Mouse (Mus musculus) E14TG2a.4 (cell line): ENCODE data around the gene Sult6b2.

Source experiments
- H3K27me3 ChIP-seq: 2 replicates; pipeline ENCODE4 v1.6.1; 2014; ENCODE audit warnings: low read length, control low read depth; ENCODE audit not compliant: insufficient read depth
- H3K36me3 ChIP-seq: 2 replicates; pipeline ENCODE4 v1.6.1; 2014; ENCODE audit warnings: low read length, control low read depth; ENCODE audit not compliant: insufficient read depth
- H3K4me1 ChIP-seq: replicated peaks from 2 replicates; pipeline ENCODE4 v1.6.1; 2014; ENCODE audit warnings: low read depth, low read length, control low read depth
- H3K4me3 ChIP-seq: replicated peaks from 2 replicates; pipeline ENCODE4 v1.5.1; 2014; ENCODE audit warnings: mild to moderate bottlenecking, low read length
- H3K9me3 ChIP-seq: 2 replicates; pipeline ENCODE4 v1.6.1; 2014; ENCODE audit warnings: low read length, control low read depth
- CTCF ChIP-seq: conservative IDR thresholded peaks from 2 replicates; pipeline ENCODE4 v1.5.1; 2014; ENCODE audit warnings: low read length
- NANOG ChIP-seq: IDR thresholded peaks from 2 replicates; pipeline ENCODE4 v1.6.1; 2014; ENCODE audit warnings: borderline replicate concordance, low read length, mixed read lengths
- POU5F1 ChIP-seq: IDR thresholded peaks from 2 replicates; pipeline ENCODE4 v1.6.1; 2014; ENCODE audit warnings: low read length, borderline replicate concordance

Sult6b2 gene

GRCm38 (mm10) chr6:142802617-142803525 lies 1.4 kb downstream of the Sult6b2 start:
- no peaks in the 10 kb centered on the region for H3K27me3 ChIP-seq
- H3K9me3 ChIP-seq: no peaks in the 10 kb centered on the region
- no peak overlapping the region for H3K4me3 ChIP-seq
- TF ChIP-seq POU5F1 (no peak), NANOG (no peak), CTCF (no peak)
- H3K4me1 ChIP-seq: 0 out of 2 replicates have a peak, but pooled peaks cover 5% of the 10 kb centered on the region
- H3K36me3 ChIP-seq: no peaks in the 10 kb centered on the region

DNA sequence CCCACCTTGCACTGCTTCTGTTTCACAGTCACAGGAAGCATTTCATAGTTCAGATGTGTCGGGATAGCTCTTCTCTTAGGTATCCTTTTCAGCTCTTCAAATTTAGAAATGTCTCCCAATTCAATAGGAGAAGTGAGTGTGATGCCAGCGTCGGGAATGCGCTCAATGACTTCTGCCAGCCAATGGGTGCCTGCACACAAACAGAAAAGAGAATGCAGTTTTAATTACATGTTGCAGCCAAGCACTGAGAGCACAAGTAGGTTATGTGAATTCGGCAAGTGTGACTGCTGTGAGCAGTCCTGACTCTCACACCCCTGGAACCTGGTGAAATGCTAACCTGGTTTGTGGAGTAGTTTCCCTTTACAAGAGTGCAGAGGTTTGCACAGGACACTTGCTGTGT lies 2.6 kb downstream of the Sult6b2 start:
- TF ChIP-seq NANOG (no peak), CTCF (no peak), POU5F1 (no peak)
- H3K27me3 ChIP-seq: no peaks in the 10 kb centered on the region
- no peaks in the 10 kb centered on the region for H3K9me3 ChIP-seq
- H3K4me1 ChIP-seq: 0 out of 2 replicates have a peak, but pooled peaks cover 5% of the 10 kb centered on the region
- H3K4me3 ChIP-seq: no peak overlapping the region
- no peaks in the 10 kb centered on the region for H3K36me3 ChIP-seq

GRCm38 (mm10) chr6:142799704-142800374 lies 4.5 kb downstream of the Sult6b2 start:
- H3K36me3 ChIP-seq: no peaks in the 10 kb centered on the region

GRCm38 (mm10) chr6:142798837-142799236 lies 5.5 kb downstream of the Sult6b2 start:
- Histone ChIP-seq H3K4me1 (0 out of 2 replicates have a peak, but pooled peaks cover 2% of the 10 kb centered on the region), H3K9me3 (no peaks in the 10 kb centered on the region), H3K4me3 (no peak overlapping the region), H3K36me3 (no peaks in the 10 kb centered on the region), H3K27me3 (no peaks in the 10 kb centered on the region)
- TF ChIP-seq NANOG: no peak
- no peak for TF ChIP-seq CTCF
- no peak for TF ChIP-seq POU5F1

More at GRCm38 (mm10) chr6:142799704-142800374, 4.5 kb downstream of the Sult6b2 start:
- Histone ChIP-seq H3K4me1 (0 out of 2 replicates have a peak, but pooled peaks cover 2% of the 10 kb centered on the region), H3K4me3 (no peak overlapping the region), H3K9me3 (no peaks in the 10 kb centered on the region), H3K27me3 (no peaks in the 10 kb centered on the region)
- TF ChIP-seq CTCF (no peak), NANOG (no peak), POU5F1 (no peak)

- Histone ChIP-seq H3K4me3 (no peak overlapping the region), H3K4me1 (peaks cover 9% of the 10 kb centered on the region; the same call in 1 of the 2 replicates), H3K36me3 (no peaks in the 10 kb centered on the region), H3K27me3 (no peaks in the 10 kb centered on the region), H3K9me3 (no peaks in the 10 kb centered on the region)
- TF ChIP-seq NANOG (no peak), POU5F1 (no peak), CTCF (no peak)
Observed at GRCm38 (mm10) chr6:142797996-142798395, 6.3 kb downstream of the Sult6b2 start.

DNA sequence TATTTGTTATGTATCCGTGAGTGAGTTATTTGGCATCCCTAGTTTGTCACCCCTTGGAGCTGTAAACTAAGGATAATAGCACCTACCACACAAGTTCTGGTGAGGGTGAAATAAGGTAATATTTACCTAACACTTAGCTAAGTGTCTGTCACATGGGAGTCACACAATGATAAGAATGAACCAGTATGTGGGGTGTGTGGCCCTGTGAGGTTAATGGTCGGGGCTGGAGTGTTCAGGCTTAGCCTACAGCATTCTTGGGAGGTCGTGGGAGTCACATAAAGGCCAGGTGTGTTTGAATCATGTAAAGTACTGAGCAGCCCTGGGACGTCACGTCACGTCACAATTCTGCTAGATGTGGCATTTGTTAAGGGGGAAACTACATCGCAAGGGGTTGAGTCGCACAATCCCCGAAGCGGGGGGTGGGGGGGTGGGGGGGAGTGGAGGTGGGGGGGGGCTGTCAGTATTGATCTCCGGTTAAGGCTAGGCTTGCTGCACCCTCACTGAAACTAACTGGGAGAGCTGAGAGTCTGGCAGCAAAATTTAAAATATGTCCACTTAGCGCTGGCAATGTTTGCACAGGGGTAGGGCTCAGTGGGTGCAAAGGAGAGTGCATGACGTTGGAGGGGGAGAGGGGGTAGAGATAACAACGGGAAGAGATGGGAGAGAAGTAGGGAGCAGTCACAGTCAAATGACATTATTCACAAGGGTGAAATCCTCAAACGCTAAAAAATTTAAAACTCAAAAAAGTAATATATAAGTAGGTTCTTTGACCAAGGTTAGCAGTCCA lies 8.5 kb downstream of the Sult6b2 start:
- H3K4me3 ChIP-seq: no peak overlapping the region
- peaks cover 6% of the 10 kb centered on the region; the same call in 1 of the 2 replicates for H3K4me1 ChIP-seq
- no peaks in the 10 kb centered on the region for H3K27me3 ChIP-seq
- no peaks in the 10 kb centered on the region for H3K9me3 ChIP-seq
- no peak for TF ChIP-seq NANOG
- H3K36me3 ChIP-seq: no peaks in the 10 kb centered on the region

GRCm38 (mm10) chr6:142795087-142795486 lies 9.2 kb downstream of the Sult6b2 start:
- H3K9me3 ChIP-seq: no peaks in the 10 kb centered on the region
- no peak overlapping the region for H3K4me3 ChIP-seq
- H3K4me1 ChIP-seq: peaks cover 12% of the 10 kb centered on the region
- TF ChIP-seq POU5F1: no peak
- TF ChIP-seq NANOG: no peak
- no peak for TF ChIP-seq CTCF
- no peaks in the 10 kb centered on the region for H3K36me3 ChIP-seq
- H3K27me3 ChIP-seq: no peaks in the 10 kb centered on the region

- H3K4me1 ChIP-seq: peaks cover 26% of the 10 kb centered on the region
- no peak for TF ChIP-seq POU5F1
- TF ChIP-seq CTCF: no peak
- TF ChIP-seq NANOG: no peak
- no peaks in the 10 kb centered on the region for H3K36me3 ChIP-seq
- H3K4me3 ChIP-seq: no peak overlapping the region
- no peaks in the 10 kb centered on the region for H3K9me3 ChIP-seq
- H3K27me3 ChIP-seq: no peaks in the 10 kb centered on the region
Observed at GRCm38 (mm10) chr6:142793468-142793867, 10.8 kb downstream of the Sult6b2 start.
